Mouse (Mus musculus) cortical plate, adult 2 months (tissue): ENCODE measurements at regions not wholly inside any gene's neighbourhood (a gene's known extent, or its start where the extent isn't known, plus 50 kb on each side); places are given as distances from the start of the nearest gene placed in this dataset.

ENCODE experiments used
- H3K27ac ChIP-seq: fragments of 200-500 bp; 2 replicates; pipeline ENCODE4 v1.5.1; 2012; ENCODE audit warnings: low read length, control low read depth, inconsistent platforms; ENCODE audit not compliant: insufficient read depth
- H3K4me1 ChIP-seq: fragments of 200-500 bp; 2 replicates; pipeline ENCODE4 v1.6.1; 2011; ENCODE audit warnings: low read length; ENCODE audit not compliant: control insufficient read depth, insufficient read depth
- H3K4me3 ChIP-seq: fragments of 200-500 bp; 2 replicates; pipeline ENCODE4 v1.5.1; 2011; ENCODE audit warnings: mild to moderate bottlenecking, low read length, control low read depth; ENCODE audit not compliant: insufficient read depth
- CTCF ChIP-seq: fragments of 200-500 bp; IDR thresholded peaks from 2 replicates; pipeline ENCODE4 v1.5.1; 2011; ENCODE audit warnings: mild to moderate bottlenecking, control low read depth, low read length; ENCODE audit not compliant: insufficient read depth; ENCODE audit errors: extremely low read depth
- POLR2A ChIP-seq: fragments of 200-500 bp; IDR thresholded peaks from 2 replicates; pipeline ENCODE4 v1.6.1; 2011; ENCODE audit warnings: mild to moderate bottlenecking, low read length, control low read depth; ENCODE audit not compliant: insufficient read depth; ENCODE audit errors: extremely low read depth

GRCm38 (mm10) chr4:79530968-79531620, 1302.8 kb upstream of the Tyrp1 start:
- H3K27ac ChIP-seq = no peak overlapping the region
- no peaks in the 10 kb centered on the region; the same call in 1 of the 2 replicates for H3K4me1 ChIP-seq
- TF ChIP-seq POLR2A = no peak
- TF ChIP-seq CTCF = no peak
- H3K4me3 ChIP-seq = no peak overlapping the region

GRCm38 (mm10) chr4:79531769-79532168, 1302.2 kb upstream of the Tyrp1 start:
- Histone ChIP-seq H3K4me1 (no peaks in the 10 kb centered on the region; the same call in 1 of the 2 replicates), H3K4me3 (no peak overlapping the region), H3K27ac (no peak overlapping the region)
- TF ChIP-seq POLR2A = no peak
- no peak for TF ChIP-seq CTCF

DNA sequence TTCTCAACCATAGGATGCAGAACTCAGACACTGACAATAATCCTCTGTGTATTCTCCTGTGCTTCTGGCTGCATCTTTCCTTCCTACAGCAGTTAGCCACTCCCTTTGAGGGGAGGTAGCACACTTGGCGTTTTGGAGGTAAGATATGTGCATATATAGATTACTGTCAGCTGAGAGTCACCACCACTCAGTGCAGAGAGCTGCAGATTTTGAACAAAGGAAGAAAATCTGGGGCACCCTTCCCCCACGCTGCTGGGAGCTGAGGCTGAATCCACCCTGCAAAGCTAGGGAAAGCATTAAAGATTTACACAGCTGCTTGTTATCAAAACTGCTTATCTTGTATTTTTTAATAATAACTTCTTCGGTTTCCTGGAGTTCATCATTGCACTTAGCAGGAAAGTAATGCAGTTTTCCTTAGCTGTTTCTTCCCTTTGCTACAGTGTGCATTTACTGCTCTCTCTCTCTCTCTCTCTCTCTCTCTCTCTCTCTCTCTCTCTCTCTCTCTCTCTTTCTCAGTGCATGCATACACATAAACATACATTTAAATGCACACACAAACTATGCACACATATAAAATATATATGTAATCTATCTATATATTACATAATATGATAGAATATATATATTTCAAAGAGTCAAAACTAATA, 1301.4 kb upstream of the Tyrp1 start:
- TF ChIP-seq POLR2A = no peak
- no peak for TF ChIP-seq CTCF
- Histone ChIP-seq H3K4me1 (no peaks in the 10 kb centered on the region; the same call in 1 of the 2 replicates), H3K4me3 (no peak overlapping the region), H3K27ac (0 out of 2 replicates have a peak overlapping the region, but pooled peaks have one; percentile 60)

GRCm38 (mm10) chr4:79545461-79545860, 1288.5 kb upstream of the Tyrp1 start:
- no peaks in the 10 kb centered on the region for H3K4me1 ChIP-seq
- no peak overlapping the region for H3K4me3 ChIP-seq
- H3K27ac ChIP-seq = no peak overlapping the region
- TF ChIP-seq CTCF = no peak
- no peak for TF ChIP-seq POLR2A
